Mouse (Mus musculus) NIH3T3 (cell line): ENCODE results near the gene Gm11027.
A peak's percentile ranks its signal among the peaks of the same experiment; 100 is the strongest.

Source experiments
- DNase-seq: peaks from one replicate; pipeline ENCODE4 v3.0.0-alpha.2; 2012; ENCODE audit warnings: low read depth

Gm11027 gene

GRCm38 (mm10) chr12:116280149-116280652, 5.0 kb downstream of the Gm11027 start:
- DNase-seq = no peak

DNA sequence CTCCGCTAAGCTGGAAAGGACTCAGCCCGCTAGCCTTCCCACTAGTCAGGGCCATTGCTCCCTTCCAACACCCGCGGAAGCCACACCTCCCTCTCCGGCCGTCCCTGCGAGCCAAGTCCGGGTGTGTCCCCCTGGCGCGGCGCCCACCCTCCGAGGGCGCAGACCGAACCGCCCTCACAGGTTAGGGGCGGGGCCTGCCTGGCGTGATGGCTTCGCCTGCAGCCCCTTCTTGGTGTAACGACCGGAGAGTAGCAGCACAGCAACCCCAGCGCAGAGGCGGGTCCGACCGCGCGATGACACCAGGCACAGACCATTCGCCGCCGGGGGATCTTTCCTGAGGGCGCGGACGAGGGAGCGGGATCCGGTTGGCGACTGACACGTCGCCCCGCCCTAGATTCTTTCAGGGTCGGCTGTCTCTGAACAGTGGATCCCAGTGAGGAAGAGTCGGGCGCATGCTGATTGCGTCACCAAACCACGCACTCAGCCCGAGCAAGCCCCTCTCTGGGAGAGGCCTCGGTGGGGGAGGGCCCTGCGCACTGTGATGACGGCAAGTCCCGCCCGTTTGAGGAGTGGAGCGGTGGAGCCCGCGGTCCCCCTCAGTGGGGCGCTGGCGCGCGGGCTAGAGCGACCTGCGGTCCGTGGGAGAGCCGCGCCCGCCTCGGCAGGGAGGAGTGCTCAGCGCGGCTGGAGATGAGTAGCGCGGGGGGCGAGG, 5.6 kb downstream of the Gm11027 start, which contains the start of gene Esyt2:
Gene Esyt2 (plus strand): TSS at position 544 of the 712 bp plus-strand sequence.
- peak; percentile 100 for DNase-seq

DNA sequence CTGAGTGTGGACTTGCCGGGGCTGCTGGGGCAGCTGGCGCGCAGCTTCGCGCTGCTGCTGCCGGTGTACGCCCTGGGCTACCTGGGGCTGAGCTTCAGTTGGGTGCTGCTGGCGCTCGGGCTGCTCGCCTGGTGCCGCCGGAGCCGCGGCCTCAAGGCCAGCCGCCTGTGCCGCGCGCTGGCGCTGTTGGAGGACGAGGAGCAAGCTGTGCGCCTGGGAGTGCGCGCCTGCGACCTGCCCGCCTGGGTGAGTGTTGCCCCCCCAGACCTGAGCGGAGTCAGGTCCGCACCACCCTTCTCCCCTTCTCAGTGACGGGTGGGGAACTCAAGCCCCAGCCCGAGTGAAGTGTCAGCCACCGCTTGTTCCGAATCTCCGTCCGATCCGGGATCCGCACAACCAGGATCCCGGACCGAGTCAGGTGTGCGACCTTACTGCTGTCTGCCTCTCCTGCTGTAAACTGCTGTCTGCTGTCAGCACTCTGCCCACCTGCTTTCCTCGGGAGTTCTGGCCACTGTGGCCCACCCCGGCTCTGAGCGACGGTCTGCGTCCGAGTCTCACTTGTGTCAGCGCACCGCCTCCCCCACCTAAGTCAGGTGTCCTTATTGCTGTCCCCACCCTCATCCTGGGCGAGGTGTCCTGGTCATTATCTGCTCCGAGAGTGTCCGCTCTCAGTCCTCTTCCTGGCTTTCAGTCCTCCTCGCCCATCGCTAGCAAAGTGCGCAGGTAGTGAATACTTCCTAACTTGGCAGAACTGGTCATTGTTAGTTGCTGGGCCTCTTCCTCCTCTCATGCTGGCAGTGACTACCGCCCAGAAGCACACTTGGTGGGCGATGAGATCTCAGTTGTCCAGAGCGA, 6.5 kb downstream of the Gm11027 start:
- DNase-seq = peak; percentile 30

GRCm38 (mm10) chr12:116282856-116283255, 7.7 kb downstream of the Gm11027 start:
- DNase-seq = no peak

- no peak for DNase-seq
Measured at GRCm38 (mm10) chr12:116283511-116283910, 8.3 kb downstream of the Gm11027 start.

- DNase-seq = no peak
Measured at GRCm38 (mm10) chr12:116293185-116293584, 18.0 kb downstream of the Gm11027 start.

GRCm38 (mm10) chr12:116293599-116294292, 18.6 kb downstream of the Gm11027 start:
- peak; percentile 60 for DNase-seq

GRCm38 (mm10) chr12:116299906-116300305, 24.7 kb downstream of the Gm11027 start:
- DNase-seq = no peak

DNA sequence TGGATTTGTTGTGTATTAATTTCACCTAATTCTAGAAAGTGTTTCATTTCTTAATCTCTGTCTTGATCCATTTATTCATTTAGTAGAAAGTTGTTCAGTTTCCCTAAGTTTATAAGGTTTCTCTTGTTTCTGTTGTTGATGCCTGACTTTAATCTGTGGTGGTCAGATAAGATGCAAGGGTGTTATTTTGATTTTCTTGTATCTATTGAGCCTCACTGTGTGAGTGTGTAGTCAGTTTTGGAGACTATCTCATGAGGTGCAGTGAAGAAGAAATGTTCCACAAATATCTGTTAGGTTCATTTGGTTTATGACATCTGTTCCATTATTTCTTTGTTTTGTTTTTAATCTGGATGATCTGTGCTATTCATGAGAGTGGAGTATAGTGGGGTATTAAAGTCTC, 27.0 kb downstream of the Gm11027 start:
- no peak for DNase-seq

- peak; percentile 69 for DNase-seq
Measured at GRCm38 (mm10) chr12:116306042-116306441, 30.9 kb downstream of the Gm11027 start.

- no peak for DNase-seq
Measured at GRCm38 (mm10) chr12:116307870-116308269, 32.7 kb downstream of the Gm11027 start.

DNA sequence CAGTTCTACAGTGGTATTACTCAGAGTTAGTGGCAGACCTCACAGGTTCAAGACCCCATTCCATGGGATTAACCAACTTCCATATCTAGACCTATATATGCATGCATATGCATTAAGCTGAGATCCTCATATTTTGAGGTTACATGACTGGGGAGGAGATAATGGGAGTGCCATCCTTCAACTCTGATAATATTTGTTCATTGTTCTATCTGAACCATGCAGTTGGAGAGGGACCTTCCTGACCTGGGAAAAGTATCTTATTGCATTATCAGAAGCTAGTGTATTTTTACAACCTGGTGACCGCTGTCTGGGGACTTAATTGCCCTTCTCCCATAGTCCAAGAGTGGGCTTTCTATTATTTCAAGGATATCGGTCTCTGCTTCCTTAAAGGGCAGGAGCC, 33.4 kb downstream of the Gm11027 start:
- no peak for DNase-seq

DNA sequence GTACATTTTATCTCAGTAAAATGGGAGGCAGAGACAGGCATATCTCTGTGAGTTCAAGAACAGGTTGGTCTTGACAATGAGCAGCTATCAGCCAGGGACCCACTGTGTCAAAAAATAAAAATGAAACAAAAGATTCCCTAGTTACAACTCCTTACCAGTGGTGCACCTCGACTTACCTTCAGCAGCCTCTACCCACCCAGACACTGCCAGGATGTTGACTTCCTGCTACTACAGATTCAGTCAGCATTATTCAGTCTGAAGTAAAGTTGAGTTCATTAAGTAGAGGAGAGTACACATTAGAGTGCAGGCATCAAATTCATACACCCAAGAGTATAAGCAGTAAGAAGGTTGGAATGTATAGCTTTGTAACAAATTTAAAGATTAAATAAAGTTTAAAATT, 38.6 kb downstream of the Gm11027 start:
- DNase-seq = no peak

GRCm38 (mm10) chr12:116315498-116315897, 40.3 kb downstream of the Gm11027 start:
- no peak for DNase-seq

DNA sequence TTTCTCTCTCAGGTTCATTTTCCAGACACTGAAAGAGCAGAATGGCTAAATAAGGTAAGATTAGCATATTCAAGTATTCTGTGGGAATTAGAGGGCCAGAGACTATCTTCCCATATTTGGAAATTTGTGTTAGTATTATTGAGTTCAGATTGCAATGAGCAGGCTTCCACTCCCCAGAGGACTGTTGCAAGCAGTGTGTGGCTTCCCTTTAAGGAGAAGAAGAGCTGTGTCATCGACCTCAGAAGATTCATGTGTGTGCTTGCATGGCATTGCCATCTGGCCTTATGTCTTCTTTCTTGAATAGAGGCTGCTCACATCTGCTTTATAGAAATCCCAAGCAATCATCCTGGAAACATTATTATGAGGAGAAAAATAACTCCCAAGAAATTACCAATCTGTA, 42.6 kb downstream of the Gm11027 start:
- peak; percentile 16 for DNase-seq
